Mouse (Mus musculus) stomach, embryonic 16.5 days (tissue): ENCODE results near the gene Tmem106b. TPM values are rescaled to one million over a fixed set of nuclear protein-coding genes. Genes with fewer than 3 reads are reported as not detected.
A peak's percentile ranks its signal among the peaks of the same experiment; 100 is the strongest.

ENCODE experiments used
- ATAC-seq: fragments of 200-750 bp; cut with Nextera tagmentation; 2 replicates; pipeline ENCODE4 v1.8.0; 2017; ENCODE audit warnings: moderate number of reproducible peaks, moderate TSS enrichment; ENCODE audit not compliant: insufficient read depth, low FRiP score
- H3K27ac ChIP-seq: fragments of 300-500 bp; sonication (generic); 2 replicates; pipeline ENCODE4 v1.5.1; 2014; ENCODE audit warnings: low read length
- H3K27me3 ChIP-seq: fragments of 300-500 bp; sonication (generic); 2 replicates; pipeline ENCODE4 v1.6.1; 2014; ENCODE audit warnings: low read length, control low read depth, mixed read lengths; ENCODE audit not compliant: control insufficient read depth, insufficient read depth
- H3K36me3 ChIP-seq: fragments of 300-500 bp; sonication (generic); 2 replicates; pipeline ENCODE4 v1.6.1; 2014; ENCODE audit warnings: low read length; ENCODE audit not compliant: control insufficient read depth, insufficient read depth
- H3K4me1 ChIP-seq: fragments of 300-500 bp; sonication (generic); 2 replicates; pipeline ENCODE4 v1.6.1; 2014; ENCODE audit warnings: low read length, control low read depth, mixed read lengths; ENCODE audit not compliant: control insufficient read depth, insufficient read depth
- H3K4me2 ChIP-seq: fragments of 300-500 bp; sonication (generic); 2 replicates; pipeline ENCODE4 v1.6.1; 2014; ENCODE audit warnings: low read depth, low read length, mixed read lengths
- H3K4me3 ChIP-seq: fragments of 300-500 bp; sonication (generic); replicated peaks from 2 replicates; pipeline ENCODE4 v1.5.1; 2014; ENCODE audit warnings: mild to moderate bottlenecking, low read length
- H3K9ac ChIP-seq: fragments of 300-500 bp; sonication (generic); 2 replicates; pipeline ENCODE4 v1.6.1; 2014; ENCODE audit warnings: low read length
- H3K9me3 ChIP-seq: fragments of 300-500 bp; sonication (generic); replicated peaks from 2 replicates; pipeline ENCODE4 v1.6.1; 2016; ENCODE audit warnings: low read length, control low read depth; ENCODE audit not compliant: control insufficient read depth
- WGBS: fragments of 180-500 bp; shearing (Covaris S2); extraction: QIAGEN DNeasy Blood & Tissue Kit; methylation state at CpG from one replicate; pipeline ENCODE4 v1.1.7; 2014; 5-methylcytosine and 5-hydroxymethylcytosine counted together
- polyA plus RNA-seq: library from polyadenylated mRNA; unstranded; fragments of >200 nt; fragmentation: Nextera tagmentation; extraction: Ambion mirVana; gene quantifications from 2 replicates; pipeline ENCODE4 v1.2.1, GENCODE M21; 2015

The Tmem106b gene
- 38.3 and 41.3 TPM in 2 replicates for polyA plus RNA-seq

DNA sequence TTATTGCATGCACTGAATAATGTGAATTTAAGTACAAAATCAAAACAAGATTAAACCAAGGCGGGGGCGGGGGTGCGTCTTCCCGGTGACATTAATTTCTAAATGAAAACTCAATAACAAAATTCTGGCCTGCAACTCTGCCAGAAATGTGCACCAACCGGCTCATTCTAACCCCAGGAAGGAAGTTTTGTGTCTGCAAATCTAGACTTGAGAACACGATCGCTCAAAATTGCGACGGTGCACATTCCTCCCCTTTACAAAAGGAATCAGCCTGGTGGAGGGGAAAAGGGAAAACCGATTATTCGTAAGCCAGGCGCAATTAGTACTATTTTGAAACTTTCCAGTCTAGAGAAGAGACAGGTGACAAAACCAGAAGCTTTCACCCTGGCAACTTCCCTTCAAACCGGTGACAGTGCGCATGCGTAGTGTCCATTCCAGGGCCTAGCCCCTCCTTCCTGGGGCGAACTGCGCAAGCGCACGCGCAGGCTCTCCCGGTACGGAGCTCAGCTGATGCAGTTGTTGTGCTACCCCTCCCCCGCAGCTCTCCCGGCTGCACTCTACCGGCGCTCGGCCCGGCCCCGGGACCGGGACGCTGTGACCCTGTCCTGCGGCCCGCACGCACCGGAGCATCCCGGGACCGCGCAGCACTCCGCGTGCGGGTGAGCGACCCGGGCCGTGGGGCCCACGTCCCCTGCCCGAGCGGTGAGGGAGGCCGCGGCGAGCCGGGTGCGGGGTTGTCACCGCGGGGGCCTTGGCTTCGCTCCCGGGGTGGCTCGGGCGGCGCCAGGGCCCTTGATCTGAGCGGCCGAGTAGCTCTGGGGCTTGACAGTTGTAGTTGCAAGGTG is at the start of gene Tmem106b:
TSS of gene Tmem106b (plus strand) at position 458 of the 845 bp plus-strand sequence.
- peak; percentile 99 for ATAC-seq
- H3K4me1 ChIP-seq, result peaks cover 7% of the 10 kb centered on the region
- H3K27ac ChIP-seq, result peak within 1 kb of the TSS; percentile 74
- H3K4me2 ChIP-seq, result peak within 1 kb of the TSS; percentile 78
- WGBS, result 3% methylated on average over 61 of the region's 61 CpGs
- no peaks in the 10 kb centered on the region for H3K9me3 ChIP-seq
- H3K9ac ChIP-seq, result peak within 1 kb of the TSS; percentile 98
- no peaks in the 10 kb centered on the region for H3K27me3 ChIP-seq
- H3K36me3 ChIP-seq, result peaks cover 2% of the 10 kb centered on the region; the same call in 1 of the 2 replicates
- H3K4me3 ChIP-seq, result peak within 1 kb of the TSS; percentile 99

DNA sequence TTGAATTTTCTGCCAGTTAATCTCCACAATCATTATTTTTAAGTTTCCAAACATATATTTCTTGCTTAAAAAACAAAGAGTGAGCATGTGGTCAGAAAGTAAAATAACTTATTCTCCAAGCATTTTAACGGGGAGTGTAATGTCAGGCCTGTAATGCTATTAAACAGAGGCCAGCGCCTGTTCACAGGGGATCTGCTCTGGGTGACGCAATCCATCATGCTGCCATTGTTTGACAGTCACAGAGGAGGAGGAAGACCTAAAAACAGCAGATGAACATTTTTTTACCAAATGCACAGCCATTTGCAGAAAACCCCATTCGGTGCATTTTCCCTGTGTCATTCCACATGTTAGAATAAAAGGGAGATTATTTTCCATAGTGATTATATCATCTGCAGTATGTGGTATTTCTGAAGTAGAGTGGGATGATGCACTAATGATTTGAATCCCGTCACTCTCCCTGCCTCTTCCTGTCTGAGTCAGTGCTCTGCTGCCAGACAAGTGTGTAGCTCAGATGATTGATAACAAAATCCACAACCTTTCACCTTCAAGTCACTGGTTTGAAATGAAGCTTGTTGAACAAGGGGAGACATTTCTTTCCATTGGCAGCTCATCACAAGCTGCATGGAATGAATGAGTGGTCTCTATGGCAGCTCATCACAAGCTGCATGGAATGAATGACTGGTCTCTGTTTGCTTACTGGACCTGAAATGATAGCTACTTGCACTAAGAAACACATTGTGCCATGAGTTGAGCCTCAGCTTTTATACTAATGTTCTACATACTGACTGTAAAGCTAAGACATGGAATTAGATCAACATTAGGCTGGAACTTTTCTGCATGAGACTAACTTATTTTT is 48.1 kb upstream of the Tmem106b start:
- no peak overlapping the region for H3K4me2 ChIP-seq
- no peak for ATAC-seq
- H3K4me3 ChIP-seq, result no peak overlapping the region
- no peaks in the 10 kb centered on the region for H3K4me1 ChIP-seq
- no peaks in the 10 kb centered on the region for H3K36me3 ChIP-seq
- no peaks in the 10 kb centered on the region for H3K27me3 ChIP-seq
- no peak overlapping the region for H3K27ac ChIP-seq
- H3K9me3 ChIP-seq, result no peaks in the 10 kb centered on the region
- no peak overlapping the region for H3K9ac ChIP-seq
- 19% methylated on average over 5 of the region's 5 CpGs for WGBS

DNA sequence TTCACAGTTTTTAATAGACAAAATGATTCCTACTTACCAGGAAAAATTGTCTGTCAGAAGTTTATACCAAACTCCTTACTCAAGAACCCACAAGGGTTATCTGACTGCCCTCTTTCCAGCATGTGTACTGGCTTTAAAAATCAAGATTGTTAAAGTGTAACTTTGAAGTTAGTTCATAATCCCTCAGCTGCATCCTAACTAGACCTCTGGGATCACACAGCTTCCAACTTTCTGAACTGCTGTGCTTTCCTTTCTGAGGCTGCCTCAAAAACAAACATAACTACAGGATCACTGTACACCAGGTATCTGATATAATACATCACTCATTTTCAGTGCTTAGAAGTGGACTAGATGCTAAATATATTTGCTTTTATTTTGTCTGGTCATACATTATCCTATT is 39.0 kb upstream of the Tmem106b start:
- H3K4me1 ChIP-seq, result no peaks in the 10 kb centered on the region
- no peak overlapping the region for H3K27ac ChIP-seq
- no peaks in the 10 kb centered on the region for H3K9me3 ChIP-seq
- H3K9ac ChIP-seq, result no peak overlapping the region
- no peak overlapping the region for H3K4me3 ChIP-seq
- ATAC-seq, result no peak
- H3K27me3 ChIP-seq, result no peaks in the 10 kb centered on the region
- H3K4me2 ChIP-seq, result no peak overlapping the region
- H3K36me3 ChIP-seq, result no peaks in the 10 kb centered on the region

DNA sequence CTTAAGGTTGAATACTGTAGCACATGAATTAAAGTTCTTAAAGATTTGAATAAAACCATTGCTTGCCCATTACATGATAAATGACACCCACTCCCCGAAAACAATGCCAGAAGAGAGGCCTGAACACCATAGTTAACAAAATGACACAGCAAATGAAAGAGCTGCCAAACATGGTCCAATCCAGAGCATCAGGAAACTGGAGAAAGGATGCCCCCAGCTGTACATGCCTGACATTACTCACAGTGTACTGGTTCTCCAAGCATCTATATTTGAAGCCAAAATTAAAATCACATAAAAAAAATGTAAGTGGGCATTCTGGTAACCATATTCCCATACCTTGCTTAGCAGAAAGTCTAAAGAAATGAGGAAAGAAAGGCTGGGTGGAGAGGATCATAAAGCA is 38.6 kb upstream of the Tmem106b start:
- ATAC-seq, result no peak
- Histone ChIP-seq H3K9ac (no peak overlapping the region), H3K27ac (no peak overlapping the region), H3K27me3 (no peaks in the 10 kb centered on the region), H3K4me2 (no peak overlapping the region), H3K4me1 (no peaks in the 10 kb centered on the region), H3K4me3 (no peak overlapping the region), H3K36me3 (no peaks in the 10 kb centered on the region), H3K9me3 (no peaks in the 10 kb centered on the region)
- 43% methylated on average over 1 of the region's 1 CpGs for WGBS

DNA sequence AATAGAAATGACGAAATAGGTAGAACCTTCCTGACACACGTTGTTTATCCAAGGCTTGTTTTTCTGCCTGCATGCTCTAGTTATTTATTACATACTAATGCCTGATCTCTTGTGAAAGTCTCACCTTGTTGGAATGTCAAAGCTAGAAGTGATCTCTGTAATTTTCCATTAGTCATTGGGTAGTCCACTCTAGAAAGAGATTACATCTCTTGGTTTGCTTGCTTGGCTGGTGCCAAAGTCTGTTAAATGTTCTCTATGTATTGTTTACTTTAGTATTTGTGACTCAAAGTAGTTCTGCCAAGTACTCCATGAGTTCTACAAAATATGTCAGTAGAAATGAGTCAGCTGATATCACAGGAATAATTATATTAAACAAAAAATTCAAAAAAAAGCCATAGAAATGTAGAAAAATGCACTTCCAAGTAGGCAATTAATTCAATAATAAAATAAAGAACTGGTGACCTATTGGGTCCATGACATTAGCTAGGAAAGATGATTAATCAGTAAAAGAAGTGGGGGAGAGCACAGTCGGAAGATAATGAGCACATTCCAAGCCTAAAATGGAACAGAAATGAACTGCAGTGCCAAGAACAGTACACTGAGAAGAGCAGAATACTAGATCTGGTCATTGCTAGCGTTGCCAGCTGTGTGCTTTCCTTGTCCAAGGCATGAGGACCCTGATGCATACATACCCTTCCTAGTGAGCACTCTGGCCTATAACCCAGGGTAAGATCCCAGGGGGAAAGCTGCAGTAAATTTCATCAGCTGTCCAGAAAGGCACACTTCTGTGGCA is 17.0 kb upstream of the Tmem106b start:
- H3K27me3 ChIP-seq, result no peaks in the 10 kb centered on the region
- H3K9me3 ChIP-seq, result no peaks in the 10 kb centered on the region
- WGBS, result 62% methylated on average over 4 of the region's 4 CpGs
- no peak overlapping the region for H3K9ac ChIP-seq
- H3K4me1 ChIP-seq, result 0 out of 2 replicates have a peak, but pooled peaks cover 3% of the 10 kb centered on the region
- ATAC-seq, result peak; percentile 40
- H3K4me2 ChIP-seq, result no peak overlapping the region
- no peak overlapping the region for H3K4me3 ChIP-seq
- H3K27ac ChIP-seq, result peak overlapping the region; percentile 4
- no peaks in the 10 kb centered on the region for H3K36me3 ChIP-seq

DNA sequence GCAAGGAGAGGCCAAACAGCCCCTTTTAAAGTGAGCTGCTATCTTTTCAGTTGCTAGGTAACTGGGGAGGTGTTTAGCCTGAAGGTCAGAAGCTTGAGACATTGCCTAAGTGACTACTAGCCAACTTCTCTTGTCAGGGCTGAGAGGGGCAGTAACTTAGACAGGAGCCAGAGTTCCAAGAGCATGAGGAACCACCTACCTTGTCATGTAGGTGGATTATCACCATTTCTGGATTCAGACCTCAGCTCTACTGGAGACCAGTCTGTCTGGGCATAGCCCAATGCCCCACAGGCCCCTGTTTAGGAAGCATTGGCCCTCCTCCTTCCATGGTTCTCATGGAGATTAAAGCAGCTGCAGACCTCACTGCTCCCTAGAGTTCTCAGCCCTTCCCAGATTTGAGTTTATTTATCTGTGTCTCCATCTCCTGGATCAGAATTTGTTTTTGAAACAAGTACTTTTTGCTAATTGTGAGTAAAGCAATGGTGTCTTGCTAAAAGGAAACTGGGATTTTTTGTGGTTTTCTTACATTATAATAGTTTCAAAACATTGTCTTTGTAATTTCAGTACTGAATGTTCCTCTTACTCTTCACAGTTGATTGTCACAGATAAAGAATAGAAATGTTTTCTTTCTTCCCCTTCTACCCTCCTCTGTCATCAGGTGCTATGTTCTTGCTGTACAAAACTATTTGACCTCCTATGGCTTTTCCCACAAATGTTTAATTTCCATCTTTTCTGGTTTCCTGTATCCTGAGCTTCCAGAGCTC is 8.1 kb upstream of the Tmem106b start:
- no peaks in the 10 kb centered on the region for H3K4me1 ChIP-seq
- no peaks in the 10 kb centered on the region for H3K9me3 ChIP-seq
- no peak overlapping the region for H3K4me2 ChIP-seq
- no peaks in the 10 kb centered on the region for H3K27me3 ChIP-seq
- no peak overlapping the region for H3K27ac ChIP-seq
- no peak overlapping the region for H3K4me3 ChIP-seq
- H3K9ac ChIP-seq, result no peak overlapping the region
- no peaks in the 10 kb centered on the region for H3K36me3 ChIP-seq
- ATAC-seq, result no peak

DNA sequence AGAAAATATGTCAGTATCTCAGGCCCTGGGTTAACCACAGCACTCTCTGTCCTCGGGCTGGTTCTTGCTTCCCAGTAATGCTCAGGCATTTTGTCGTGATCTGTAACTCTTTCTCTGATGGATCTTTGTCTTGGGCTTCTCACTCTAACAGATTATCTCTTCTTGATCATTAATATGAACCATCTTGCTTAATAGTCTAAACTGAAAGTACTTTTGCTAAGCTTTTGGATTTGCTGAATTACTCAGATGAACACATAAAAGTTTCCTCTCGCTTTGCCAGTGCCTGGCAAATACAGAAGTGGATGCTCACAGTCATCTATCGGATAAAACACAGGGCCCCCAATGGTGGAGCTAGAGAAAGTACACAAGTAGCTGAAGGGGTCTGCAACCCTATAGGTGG is 7.5 kb upstream of the Tmem106b start:
- H3K9me3 ChIP-seq, result no peaks in the 10 kb centered on the region
- no peaks in the 10 kb centered on the region for H3K27me3 ChIP-seq
- no peak overlapping the region for H3K9ac ChIP-seq
- H3K4me2 ChIP-seq, result no peak overlapping the region
- ATAC-seq, result no peak
- H3K27ac ChIP-seq, result no peak overlapping the region
- no peaks in the 10 kb centered on the region for H3K4me1 ChIP-seq
- H3K36me3 ChIP-seq, result no peaks in the 10 kb centered on the region
- no peak overlapping the region for H3K4me3 ChIP-seq
- 70% methylated on average over 4 of the region's 4 CpGs for WGBS

DNA sequence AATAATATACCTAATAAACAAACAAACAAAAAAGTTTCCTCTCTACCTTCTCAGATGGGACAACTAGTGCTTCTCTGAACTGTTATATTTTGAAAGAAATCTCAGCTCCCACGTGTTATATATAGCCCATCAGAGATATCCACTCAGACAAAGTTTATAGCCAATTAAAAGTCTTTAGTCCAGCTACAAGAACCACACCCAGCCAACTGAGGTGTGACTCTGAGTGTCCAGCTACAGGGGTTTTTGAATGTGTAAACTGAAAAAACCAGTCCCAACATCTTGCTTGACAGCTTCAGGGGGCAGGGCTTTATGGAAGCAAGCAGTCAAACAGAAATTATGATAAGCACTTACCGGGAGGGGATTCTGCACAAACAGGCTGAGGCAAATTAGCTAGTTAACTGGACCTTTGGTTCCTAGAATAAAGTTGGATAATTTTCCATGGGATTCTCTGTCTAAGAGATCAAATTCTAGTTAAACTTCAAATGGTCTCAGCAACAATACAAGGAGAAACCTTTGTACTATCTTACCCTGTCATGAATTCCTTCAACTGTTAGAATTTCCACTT is 6.8 kb upstream of the Tmem106b start:
- H3K27ac ChIP-seq, result no peak overlapping the region
- no peaks in the 10 kb centered on the region for H3K9me3 ChIP-seq
- ATAC-seq, result peak; percentile 62
- no peaks in the 10 kb centered on the region for H3K36me3 ChIP-seq
- H3K27me3 ChIP-seq, result no peaks in the 10 kb centered on the region
- H3K9ac ChIP-seq, result no peak overlapping the region
- WGBS, result 46% methylated on average over 2 of the region's 2 CpGs
- H3K4me3 ChIP-seq, result no peak overlapping the region
- no peaks in the 10 kb centered on the region for H3K4me1 ChIP-seq
- no peak overlapping the region for H3K4me2 ChIP-seq
